Mouse (Mus musculus): ENCODE measurements around the gene Gm9495. TPM values are rescaled to one million over a fixed set of nuclear protein-coding genes. Genes with fewer than 3 reads are reported as not detected.

The Gm9495 gene
- polyA plus RNA-seq, 1 experiment = not detected

GRCm38 (mm10) chr8:69384361-69384760 lies 69.0 kb downstream of the Gm9495 start:
- H3K4me1 ChIP-seq (ENCODE audit: control insufficient read depth, insufficient read depth, low read length) = no peaks in the 10 kb centered on the region
- TF ChIP-seq CTCF (IDR thresholded peaks at IDR 0.05; ENCODE audit: insufficient read depth, low read depth, low read length) = no peak
- no peak for TF ChIP-seq POLR2A (IDR thresholded peaks at IDR 0.05; ENCODE audit: insufficient read depth, low read depth, low read length)
- no peak overlapping the region for H3K4me3 ChIP-seq (ENCODE audit: insufficient read depth, low read depth, low read length)
- H3K27ac ChIP-seq (ENCODE audit: insufficient read depth, low read depth, low read length) = no peak overlapping the region
- 99% methylated on average over 6 of the region's 6 CpGs for WGBS

Other genes starting within 250 kb of the Gm9495 start
- not detected in 2 replicates for gene Zfp930, start 244.5 kb downstream of the Gm9495 start, polyA plus RNA-seq (2012; ENCODE audit: insufficient read depth, insufficient read length, low replicate concordance, missing spikeins)
- gene D130040H23Rik, start 182.5 kb downstream of the Gm9495 start, polyA plus RNA-seq (2012; ENCODE audit: insufficient read depth, insufficient read length, low replicate concordance, missing spikeins) = not detected in 2 replicates
- not detected in 2 replicates for gene Gm7697, start 69.4 kb upstream of the Gm9495 start, polyA plus RNA-seq (2012; ENCODE audit: insufficient read depth, insufficient read length, low replicate concordance, missing spikeins)
- gene Zfp868, start 172.0 kb upstream of the Gm9495 start, polyA plus RNA-seq (2012; ENCODE audit: insufficient read depth, insufficient read length, low replicate concordance, missing spikeins) = not detected in 2 replicates
- gene Zfp964, start 200.9 kb upstream of the Gm9495 start, polyA plus RNA-seq (2012; ENCODE audit: insufficient read depth, insufficient read length, low replicate concordance, missing spikeins) = not detected in 2 replicates

All from olfactory bulb, adult 2 months (tissue).